Mouse (Mus musculus) small intestine, adult 2 months (tissue): ENCODE measurements at regions not wholly inside any gene's neighbourhood (a gene's known extent, or its start where the extent isn't known, plus 50 kb on each side); places are given as distances from the start of the nearest gene placed in this dataset.

Experiments
- H3K27ac ChIP-seq: fragments of 200-500 bp; 2 replicates; pipeline ENCODE4 v1.5.1; 2012; ENCODE audit warnings: low read depth, low read length, control low read depth, inconsistent platforms; ENCODE audit not compliant: insufficient read depth
- H3K27me3 ChIP-seq: fragments of 200-500 bp; 2 replicates; pipeline ENCODE4 v1.6.1; 2012; ENCODE audit warnings: mild to moderate bottlenecking, moderate library complexity, low read length, inconsistent platforms; ENCODE audit not compliant: control insufficient read depth, insufficient read depth
- H3K36me3 ChIP-seq: fragments of 200-500 bp; 2 replicates; pipeline ENCODE4 v1.6.1; 2012; ENCODE audit warnings: mild to moderate bottlenecking, low read length, control low read depth, inconsistent platforms; ENCODE audit not compliant: control insufficient read depth, insufficient read depth
- H3K4me1 ChIP-seq: fragments of 200-500 bp; 2 replicates; pipeline ENCODE4 v1.6.1; 2012; ENCODE audit warnings: low read length, inconsistent platforms, mixed read lengths; ENCODE audit not compliant: control insufficient read depth, insufficient read depth, insufficient read length
- H3K4me3 ChIP-seq: fragments of 200-500 bp; 2 replicates; pipeline ENCODE4 v1.5.1; 2012; ENCODE audit warnings: low read depth, mild to moderate bottlenecking, control low read depth, inconsistent platforms, low read length, moderate library complexity
- CTCF ChIP-seq: fragments of 200-500 bp; IDR thresholded peaks from 2 replicates; pipeline ENCODE4 v1.5.1; 2012; ENCODE audit warnings: low read depth, mild to moderate bottlenecking, control low read depth, inconsistent platforms, low read length, moderate library complexity, mixed read lengths; ENCODE audit not compliant: insufficient replicate concordance, insufficient read length; ENCODE audit errors: extremely low read depth
- POLR2A ChIP-seq: fragments of 200-500 bp; IDR thresholded peaks from 2 replicates; pipeline ENCODE4 v1.6.1; 2012; ENCODE audit warnings: low read depth, mild to moderate bottlenecking, control low read depth, inconsistent platforms, low read length, moderate library complexity
- whole genome bisulfite sequencing: fragments of 180-500 bp; shearing (Covaris S2); methylation state at CpG from one replicate; pipeline ENCODE4 v1.1.7; 2018; 5-methylcytosine and 5-hydroxymethylcytosine counted together

DNA sequence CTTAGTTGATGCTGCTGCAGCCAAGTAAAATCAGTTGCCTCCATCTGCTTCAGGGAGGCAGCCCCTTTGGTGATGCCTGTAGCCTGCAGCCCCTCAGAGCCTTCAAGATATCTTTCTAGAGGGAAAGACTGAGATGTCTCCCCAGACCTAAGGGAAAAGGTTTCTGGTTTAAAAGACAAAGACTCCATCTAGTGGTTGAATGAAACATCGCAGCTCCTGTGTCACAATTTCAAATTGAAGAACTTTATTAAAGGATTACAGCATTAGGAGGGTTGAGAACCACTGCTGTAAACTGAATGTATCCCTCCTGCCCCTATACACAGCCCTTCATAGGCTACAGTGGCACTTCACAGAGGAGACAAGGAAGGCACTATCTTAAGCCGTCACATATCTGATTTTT, 243.1 kb downstream of the Lmx1a start:
- no peaks in the 10 kb centered on the region for H3K36me3 ChIP-seq
- no peak; the same call in 1 of the 2 replicates for TF ChIP-seq CTCF
- TF ChIP-seq POLR2A = no peak
- H3K27me3 ChIP-seq = no peaks in the 10 kb centered on the region
- H3K4me3 ChIP-seq = no peak overlapping the region
- no peaks in the 10 kb centered on the region for H3K4me1 ChIP-seq
- H3K27ac ChIP-seq = no peak overlapping the region
- 41% methylated on average over 2 of the region's 2 CpGs for WGBS

- Histone ChIP-seq H3K27ac (no peak overlapping the region), H3K4me1 (no peaks in the 10 kb centered on the region), H3K27me3 (no peaks in the 10 kb centered on the region; the same call in 1 of the 2 replicates), H3K4me3 (no peak overlapping the region), H3K36me3 (no peaks in the 10 kb centered on the region)
- WGBS = 79% methylated on average over 4 of the region's 4 CpGs
- TF ChIP-seq POLR2A (no peak), CTCF (no peak)
Measured at GRCm38 (mm10) chr1:167936726-167937125, 247.7 kb downstream of the Lmx1a start.

GRCm38 (mm10) chr1:167938176-167938575, 249.1 kb downstream of the Lmx1a start:
- WGBS = 69% methylated on average over 2 of the region's 2 CpGs
- no peak for TF ChIP-seq POLR2A
- H3K36me3 ChIP-seq = no peaks in the 10 kb centered on the region
- H3K27me3 ChIP-seq = no peaks in the 10 kb centered on the region; the same call in 1 of the 2 replicates
- no peaks in the 10 kb centered on the region for H3K4me1 ChIP-seq
- H3K4me3 ChIP-seq = no peak overlapping the region
- H3K27ac ChIP-seq = no peak overlapping the region

DNA sequence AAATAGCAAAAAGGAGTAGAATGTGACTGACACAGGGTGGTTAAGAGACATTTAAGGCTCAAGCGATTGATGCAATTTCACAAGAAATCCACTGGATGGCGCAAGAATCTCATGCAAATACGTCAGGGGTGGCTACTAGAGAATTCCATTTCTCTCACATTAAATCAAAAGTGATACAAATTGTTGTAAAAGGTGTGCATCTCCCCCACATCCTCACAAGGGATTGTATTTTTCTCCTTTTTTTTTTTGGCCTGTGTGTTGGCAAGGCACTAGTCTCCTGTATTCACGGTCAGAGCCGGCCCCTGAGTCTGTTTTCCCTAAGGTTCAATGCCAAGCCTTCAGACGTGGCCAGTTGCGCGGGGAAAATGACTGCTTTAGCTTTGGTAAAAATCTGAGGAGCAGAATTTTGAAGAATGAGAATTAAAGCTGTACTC, 253.0 kb downstream of the Lmx1a start:
- WGBS = 47% methylated on average over 8 of the region's 8 CpGs
- H3K27ac ChIP-seq = no peak overlapping the region
- H3K4me3 ChIP-seq = no peak overlapping the region
- H3K27me3 ChIP-seq = no peaks in the 10 kb centered on the region; the same call in 1 of the 2 replicates
- TF ChIP-seq POLR2A (no peak), CTCF (no peak)
- H3K36me3 ChIP-seq = no peaks in the 10 kb centered on the region
- H3K4me1 ChIP-seq = no peaks in the 10 kb centered on the region

- H3K4me3 ChIP-seq = no peak overlapping the region
- H3K27ac ChIP-seq = no peak overlapping the region
- no peaks in the 10 kb centered on the region for H3K36me3 ChIP-seq
- H3K4me1 ChIP-seq = no peaks in the 10 kb centered on the region
- H3K27me3 ChIP-seq = no peaks in the 10 kb centered on the region; the same call in 1 of the 2 replicates
- 66% methylated on average over 8 of the region's 8 CpGs for WGBS
- TF ChIP-seq POLR2A = no peak
- no peak for TF ChIP-seq CTCF
Measured at GRCm38 (mm10) chr1:167943121-167943520, 254.1 kb downstream of the Lmx1a start.

DNA sequence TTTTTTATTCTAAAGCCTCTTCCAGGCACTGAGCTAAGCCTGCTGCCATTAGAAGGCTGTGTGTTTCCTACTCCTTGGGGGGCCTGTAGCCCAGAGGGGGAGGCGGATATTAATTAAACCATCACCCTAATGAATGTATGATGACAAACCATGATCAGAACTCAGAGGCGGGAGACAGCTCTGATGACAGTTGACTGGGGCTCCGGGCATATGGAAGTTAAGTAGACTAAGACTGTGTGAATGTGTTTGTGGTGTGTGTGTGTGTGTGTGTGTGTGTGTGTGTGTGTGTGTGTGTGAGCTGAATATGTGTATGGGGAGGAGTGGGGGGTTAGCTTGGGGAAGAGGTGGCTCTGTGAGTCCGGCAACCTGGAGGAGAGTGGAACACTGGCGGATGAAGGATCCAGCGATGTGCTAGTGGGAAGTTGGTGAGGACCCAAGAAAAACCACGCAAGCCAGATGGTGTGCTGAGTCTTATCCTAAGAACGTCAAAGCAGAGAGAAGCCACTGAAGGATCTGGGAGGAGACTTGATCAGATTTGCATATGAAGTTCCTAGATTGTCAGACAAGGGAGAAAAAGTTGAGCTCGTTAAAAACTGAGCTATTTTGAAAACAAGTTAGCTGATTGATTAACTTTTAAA, 256.7 kb downstream of the Lmx1a start:
- H3K4me1 ChIP-seq = no peaks in the 10 kb centered on the region
- H3K27me3 ChIP-seq = no peaks in the 10 kb centered on the region
- no peak for TF ChIP-seq POLR2A
- no peak for TF ChIP-seq CTCF
- no peak overlapping the region for H3K27ac ChIP-seq
- WGBS = 73% methylated on average over 9 of the region's 9 CpGs
- no peaks in the 10 kb centered on the region for H3K36me3 ChIP-seq
- H3K4me3 ChIP-seq = no peak overlapping the region

DNA sequence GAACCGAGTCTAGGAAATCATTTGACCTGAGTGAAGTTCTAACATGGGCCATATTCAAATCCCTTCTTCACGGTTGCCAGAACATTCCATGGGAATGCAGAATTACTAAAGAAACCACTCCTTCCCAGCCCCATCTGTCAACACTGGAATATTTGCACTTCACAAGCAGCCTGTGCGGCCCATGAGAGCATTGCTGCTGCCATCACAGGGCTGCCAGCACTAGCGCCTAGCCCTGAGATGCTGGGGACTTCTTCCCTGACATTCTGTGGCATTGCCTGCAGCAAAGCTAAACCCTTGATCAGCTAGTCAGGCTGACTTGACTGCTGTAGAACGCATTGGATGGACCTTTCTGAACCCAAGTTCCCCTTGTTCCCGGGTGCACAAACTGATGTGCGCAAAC, 258.8 kb downstream of the Lmx1a start:
- H3K36me3 ChIP-seq = no peaks in the 10 kb centered on the region
- 58% methylated on average over 7 of the region's 7 CpGs for WGBS
- no peaks in the 10 kb centered on the region for H3K27me3 ChIP-seq
- H3K4me3 ChIP-seq = no peak overlapping the region
- no peak overlapping the region for H3K27ac ChIP-seq
- TF ChIP-seq CTCF (no peak), POLR2A (no peak)
- no peaks in the 10 kb centered on the region for H3K4me1 ChIP-seq
